Mouse (Mus musculus) small intestine, adult 2 months (tissue): ENCODE results near the gene Pear1.

Source experiments
- CTCF ChIP-seq: fragments of 200-500 bp; IDR thresholded peaks from 2 replicates; pipeline ENCODE4 v1.5.1; 2012; ENCODE audit warnings: low read depth, mild to moderate bottlenecking, control low read depth, inconsistent platforms, low read length, moderate library complexity, mixed read lengths; ENCODE audit not compliant: insufficient replicate concordance, insufficient read length; ENCODE audit errors: extremely low read depth
- POLR2A ChIP-seq: fragments of 200-500 bp; IDR thresholded peaks from 2 replicates; pipeline ENCODE4 v1.6.1; 2012; ENCODE audit warnings: low read depth, mild to moderate bottlenecking, control low read depth, inconsistent platforms, low read length, moderate library complexity

GRCm38 (mm10) chr3:87829025-87829424 is 4.9 kb upstream of the Pear1 start:
- no peak for TF ChIP-seq CTCF
- no peak for TF ChIP-seq POLR2A
